Mouse (Mus musculus) embryo, embryonic 10 days (tissue): ENCODE results near the gene Ror1.

Experiments used
- DNase-seq: peaks from one replicate; pipeline ENCODE4 v3.0.0-alpha.2; 2015; ENCODE audit warnings: low spot score

Gene Ror1

GRCm38 (mm10) chr4:100214324-100215215, 119.0 kb downstream of the Ror1 start:
- peak; percentile 78 for DNase-seq

GRCm38 (mm10) chr4:100216587-100216986, 121.0 kb downstream of the Ror1 start:
- DNase-seq, result no peak

- no peak for DNase-seq
Measured at GRCm38 (mm10) chr4:100219026-100219425, 123.4 kb downstream of the Ror1 start.

GRCm38 (mm10) chr4:100219599-100219998, 124.0 kb downstream of the Ror1 start:
- no peak for DNase-seq

GRCm38 (mm10) chr4:100221978-100222737, 126.6 kb downstream of the Ror1 start:
- no peak for DNase-seq

- DNase-seq, result peak; percentile 74
Measured at GRCm38 (mm10) chr4:100223532-100223931, 127.9 kb downstream of the Ror1 start.

GRCm38 (mm10) chr4:100223965-100224364, 128.4 kb downstream of the Ror1 start:
- DNase-seq, result no peak

- no peak for DNase-seq
Measured at GRCm38 (mm10) chr4:100226619-100227018, 131.0 kb downstream of the Ror1 start.

GRCm38 (mm10) chr4:100228106-100228505, 132.5 kb downstream of the Ror1 start:
- DNase-seq, result no peak

- no peak for DNase-seq
Measured at GRCm38 (mm10) chr4:100230245-100230644, 134.7 kb downstream of the Ror1 start.

GRCm38 (mm10) chr4:100230963-100231362, 135.4 kb downstream of the Ror1 start:
- DNase-seq, result no peak

- no peak for DNase-seq
Measured at GRCm38 (mm10) chr4:100231906-100232305, 136.3 kb downstream of the Ror1 start.

GRCm38 (mm10) chr4:100232541-100232940, 136.9 kb downstream of the Ror1 start:
- DNase-seq, result no peak

GRCm38 (mm10) chr4:100233770-100234169, 138.2 kb downstream of the Ror1 start:
- DNase-seq, result no peak

GRCm38 (mm10) chr4:100236339-100236738, 140.7 kb downstream of the Ror1 start:
- peak; percentile 54 for DNase-seq

- DNase-seq, result no peak
Measured at GRCm38 (mm10) chr4:100242061-100242756, 146.6 kb downstream of the Ror1 start.

- DNase-seq, result no peak
Measured at GRCm38 (mm10) chr4:100244250-100244649, 148.7 kb downstream of the Ror1 start.

GRCm38 (mm10) chr4:100244701-100245100, 149.1 kb downstream of the Ror1 start:
- DNase-seq, result no peak

GRCm38 (mm10) chr4:100247826-100248225, 152.2 kb downstream of the Ror1 start:
- DNase-seq, result no peak

GRCm38 (mm10) chr4:100248273-100248672, 152.7 kb downstream of the Ror1 start:
- DNase-seq, result no peak

GRCm38 (mm10) chr4:100251270-100251669, 155.7 kb downstream of the Ror1 start:
- DNase-seq, result no peak

GRCm38 (mm10) chr4:100252050-100252449, 156.5 kb downstream of the Ror1 start:
- no peak for DNase-seq
